Mouse (Mus musculus): ENCODE results near the gene Ifi27l2a. TPM values are rescaled to one million over a fixed set of nuclear protein-coding genes. Genes with fewer than 3 reads are reported as not detected.

Ifi27l2a gene
- polyA plus RNA-seq, 1 experiment from 2014 or later, result 4.9 TPM

DNA sequence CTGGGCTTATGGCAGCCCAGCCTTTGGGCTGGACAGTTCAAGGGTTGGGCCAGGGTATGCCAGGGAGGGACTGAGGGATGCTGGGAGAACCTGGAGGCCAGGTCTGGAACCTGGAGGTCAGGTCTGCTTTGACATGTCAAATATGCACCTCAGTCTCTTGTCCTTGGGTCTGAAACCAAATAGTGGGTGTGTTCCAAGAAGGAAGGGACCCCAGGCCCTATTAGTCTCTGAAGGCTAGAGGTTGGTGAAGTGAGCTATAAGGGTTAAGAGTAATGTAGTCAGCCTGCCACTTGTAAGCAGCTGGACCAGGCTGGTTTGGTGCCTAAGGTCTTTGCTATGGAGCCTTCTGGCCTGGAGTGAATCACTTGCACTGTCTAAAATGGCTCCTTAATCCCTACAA, 8.6 kb downstream of the Ifi27l2a start:
- Histone ChIP-seq H3K4me3 (ENCODE audit: low read depth, low read length) (no peak overlapping the region), H3K4me1 (ENCODE audit: control insufficient read depth, insufficient read depth, low read length) (no peaks in the 10 kb centered on the region), H3K9me3 (replicated peaks; ENCODE audit: control insufficient read depth, low read length) (no peaks in the 10 kb centered on the region), H3K36me3 (ENCODE audit: control insufficient read depth, insufficient read depth, low read length) (no peaks in the 10 kb centered on the region), H3K27me3 (replicated peaks; ENCODE audit: control insufficient read depth, insufficient read depth, low read length) (no peaks in the 10 kb centered on the region), H3K27ac (ENCODE audit: low read depth, low read length) (no peak overlapping the region), H3K9ac (ENCODE audit: low read length) (no peak overlapping the region), H3K4me2 (ENCODE audit: low read length) (no peak overlapping the region)
- no peak for ATAC-seq
- no peak for DNase-seq (ENCODE audit: low spot score)

DNA sequence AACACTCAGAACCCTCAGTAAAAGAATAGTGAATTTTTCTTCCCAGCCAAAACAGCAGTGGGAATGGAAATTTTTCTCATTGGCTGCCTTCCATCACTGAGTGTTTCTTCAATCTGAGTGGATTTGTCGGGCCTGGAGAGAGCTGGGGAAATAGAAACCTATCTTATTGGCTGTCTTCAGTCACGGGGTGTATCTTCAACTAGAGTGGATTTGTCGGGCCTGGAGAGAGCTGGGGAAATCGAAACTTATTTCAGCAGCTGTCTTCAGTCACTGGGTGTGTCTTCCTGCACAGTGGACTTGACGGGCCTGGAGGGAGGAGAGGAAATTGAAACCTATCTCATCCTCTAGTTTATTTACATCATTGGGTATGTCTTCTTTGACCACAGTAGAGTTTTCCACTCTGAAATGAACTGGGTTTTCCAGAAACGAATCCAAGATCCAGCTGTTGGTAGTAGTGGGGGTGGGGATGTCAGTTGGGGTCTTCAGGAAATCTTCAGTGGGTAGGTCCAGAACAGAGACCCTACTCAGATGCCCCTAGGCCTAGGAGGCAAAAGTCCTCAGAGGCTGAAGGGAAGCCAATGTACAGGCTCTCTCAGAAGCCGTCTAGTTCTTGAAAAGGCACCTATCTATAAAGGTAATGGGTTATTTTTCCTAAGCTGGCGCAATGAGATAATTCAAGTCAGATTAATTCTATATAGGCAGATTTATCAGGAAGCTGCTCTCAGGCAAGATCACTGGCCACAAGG, 9.3 kb downstream of the Ifi27l2a start, which contains the start of gene Ifi27:
Gene Ifi27 (plus strand): TSS at position 226 of the 746 bp plus-strand sequence.
- Histone ChIP-seq H3K9ac (ENCODE audit: low read length) (no peak within 1 kb of the TSS), H3K9me3 (replicated peaks; ENCODE audit: control insufficient read depth, low read length) (no peaks in the 10 kb centered on the region), H3K4me3 (ENCODE audit: low read depth, low read length) (no peak within 1 kb of the TSS), H3K4me1 (ENCODE audit: control insufficient read depth, insufficient read depth, low read length) (no peaks in the 10 kb centered on the region), H3K27ac (ENCODE audit: low read depth, low read length) (no peak within 1 kb of the TSS), H3K27me3 (replicated peaks; ENCODE audit: control insufficient read depth, insufficient read depth, low read length) (no peaks in the 10 kb centered on the region), H3K36me3 (ENCODE audit: control insufficient read depth, insufficient read depth, low read length) (no peaks in the 10 kb centered on the region), H3K4me2 (ENCODE audit: low read length) (no peak within 1 kb of the TSS)
- 79% methylated on average over 8 of the region's 8 CpGs for WGBS
- ATAC-seq (no peak), DNase-seq (ENCODE audit: low spot score) (no peak)

DNA sequence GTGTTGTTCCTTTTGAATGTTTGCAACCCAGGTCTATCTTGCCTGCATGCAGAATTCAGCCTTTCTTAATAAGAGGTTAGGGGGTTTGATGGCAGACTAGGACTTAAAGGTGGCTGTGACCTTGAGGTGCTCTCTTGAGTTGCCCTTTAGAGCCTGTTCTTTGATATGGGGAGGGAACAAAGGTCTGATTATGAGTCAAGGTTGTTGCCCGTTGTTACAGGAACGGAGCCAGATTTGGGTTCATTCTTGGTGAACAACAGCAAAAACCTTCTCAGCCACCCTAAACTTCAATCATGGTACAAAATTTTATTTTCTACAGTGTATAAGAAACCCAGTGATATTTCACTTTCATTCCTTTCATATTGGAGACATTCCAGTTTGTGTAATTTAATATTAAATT, 10.1 kb downstream of the Ifi27l2a start:
- Histone ChIP-seq H3K9ac (ENCODE audit: low read length) (no peak overlapping the region), H3K36me3 (ENCODE audit: control insufficient read depth, insufficient read depth, low read length) (no peaks in the 10 kb centered on the region), H3K27ac (ENCODE audit: low read depth, low read length) (no peak overlapping the region), H3K9me3 (replicated peaks; ENCODE audit: control insufficient read depth, low read length) (no peaks in the 10 kb centered on the region), H3K4me1 (ENCODE audit: control insufficient read depth, insufficient read depth, low read length) (no peaks in the 10 kb centered on the region), H3K27me3 (replicated peaks; ENCODE audit: control insufficient read depth, insufficient read depth, low read length) (no peaks in the 10 kb centered on the region), H3K4me2 (ENCODE audit: low read length) (no peak overlapping the region), H3K4me3 (ENCODE audit: low read depth, low read length) (no peak overlapping the region)
- ATAC-seq, result no peak
- DNase-seq (ENCODE audit: low spot score), result no peak
- 87% methylated on average over 2 of the region's 2 CpGs for WGBS

DNA sequence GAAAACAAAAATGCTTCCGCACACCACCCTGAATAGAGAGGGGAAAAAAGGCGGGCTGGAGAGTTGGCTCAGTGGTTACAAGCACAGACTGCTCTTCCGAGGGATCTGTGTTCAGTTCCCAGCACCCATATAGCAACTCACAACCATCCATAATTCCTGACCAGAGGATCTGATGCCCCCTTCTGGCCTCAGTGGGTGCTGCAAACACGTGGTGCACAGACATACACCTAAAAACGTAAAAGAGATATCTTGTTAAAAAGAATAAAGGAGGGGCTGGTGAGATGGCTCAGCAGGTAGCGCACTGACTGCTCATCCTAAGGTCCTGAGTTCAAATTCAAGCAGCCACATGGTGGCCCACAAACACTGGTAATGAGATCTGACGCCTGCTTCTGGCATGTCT, 16.8 kb downstream of the Ifi27l2a start:
- ATAC-seq, result no peak
- WGBS, result 91% methylated on average over 7 of the region's 7 CpGs
- no peak for DNase-seq (ENCODE audit: low spot score)
- Histone ChIP-seq H3K9ac (ENCODE audit: low read length) (no peak overlapping the region), H3K4me3 (ENCODE audit: low read depth, low read length) (no peak overlapping the region), H3K27me3 (replicated peaks; ENCODE audit: control insufficient read depth, insufficient read depth, low read length) (no peaks in the 10 kb centered on the region), H3K4me2 (ENCODE audit: low read length) (no peak overlapping the region), H3K36me3 (ENCODE audit: control insufficient read depth, insufficient read depth, low read length) (peaks cover 16% of the 10 kb centered on the region), H3K27ac (ENCODE audit: low read depth, low read length) (no peak overlapping the region), H3K4me1 (ENCODE audit: control insufficient read depth, insufficient read depth, low read length) (peaks cover 13% of the 10 kb centered on the region), H3K9me3 (replicated peaks; ENCODE audit: control insufficient read depth, low read length) (no peaks in the 10 kb centered on the region)

DNA sequence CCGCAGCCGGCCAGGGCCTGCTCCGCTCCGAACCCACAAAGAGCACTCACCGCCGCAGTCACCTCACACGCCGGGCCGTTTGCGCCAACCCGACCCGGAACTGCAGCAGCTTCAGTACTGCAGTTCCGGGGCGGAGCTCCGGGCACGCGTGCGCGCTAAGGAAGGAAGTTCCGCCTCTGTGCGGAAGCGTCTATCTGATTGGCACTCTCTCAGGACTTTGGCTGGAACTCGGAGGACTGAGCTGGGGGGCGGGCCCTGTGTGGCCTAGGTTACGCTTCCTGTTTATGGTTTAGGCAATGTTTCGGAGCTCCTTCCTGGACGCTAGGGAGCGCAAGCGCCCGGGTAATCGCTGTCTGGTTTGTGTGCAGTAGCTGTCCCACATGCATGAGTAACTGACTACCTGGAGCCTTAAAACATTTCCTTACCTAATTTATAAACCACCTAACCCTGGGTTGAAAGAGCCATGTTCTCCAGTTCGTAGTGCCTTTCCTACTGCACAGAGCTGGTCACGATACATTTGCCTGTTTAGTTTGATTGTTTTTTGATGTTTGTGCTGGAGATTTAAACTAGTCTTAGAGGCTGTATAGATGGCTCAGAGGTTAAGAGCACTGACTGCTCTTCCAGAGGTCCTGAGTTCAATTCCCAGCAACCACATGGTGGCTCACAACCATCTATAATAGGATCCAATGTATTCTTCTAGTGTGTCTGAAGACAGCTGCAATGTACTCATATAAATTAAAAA, 17.6 kb downstream of the Ifi27l2a start, which contains the start of gene Ddx24:
Gene Ddx24 (minus strand): TSS at position 102 of the 742 bp plus-strand sequence.
- Histone ChIP-seq H3K4me3 (ENCODE audit: low read depth, low read length) (peak within 1 kb of the TSS; percentile 79), H3K27me3 (replicated peaks; ENCODE audit: control insufficient read depth, insufficient read depth, low read length) (no peaks in the 10 kb centered on the region), H3K4me1 (ENCODE audit: control insufficient read depth, insufficient read depth, low read length) (peaks cover 18% of the 10 kb centered on the region), H3K36me3 (ENCODE audit: control insufficient read depth, insufficient read depth, low read length) (peaks cover 17% of the 10 kb centered on the region), H3K9ac (ENCODE audit: low read length) (peak within 1 kb of the TSS; percentile 81), H3K4me2 (ENCODE audit: low read length) (peak within 1 kb of the TSS; percentile 86), H3K27ac (ENCODE audit: low read depth, low read length) (no peak within 1 kb of the TSS), H3K9me3 (replicated peaks; ENCODE audit: control insufficient read depth, low read length) (no peaks in the 10 kb centered on the region)
- WGBS, result 2% methylated on average over 33 of the region's 33 CpGs
- ATAC-seq, result peak; percentile 100
- peak; percentile 99 for DNase-seq (ENCODE audit: low spot score)

DNA sequence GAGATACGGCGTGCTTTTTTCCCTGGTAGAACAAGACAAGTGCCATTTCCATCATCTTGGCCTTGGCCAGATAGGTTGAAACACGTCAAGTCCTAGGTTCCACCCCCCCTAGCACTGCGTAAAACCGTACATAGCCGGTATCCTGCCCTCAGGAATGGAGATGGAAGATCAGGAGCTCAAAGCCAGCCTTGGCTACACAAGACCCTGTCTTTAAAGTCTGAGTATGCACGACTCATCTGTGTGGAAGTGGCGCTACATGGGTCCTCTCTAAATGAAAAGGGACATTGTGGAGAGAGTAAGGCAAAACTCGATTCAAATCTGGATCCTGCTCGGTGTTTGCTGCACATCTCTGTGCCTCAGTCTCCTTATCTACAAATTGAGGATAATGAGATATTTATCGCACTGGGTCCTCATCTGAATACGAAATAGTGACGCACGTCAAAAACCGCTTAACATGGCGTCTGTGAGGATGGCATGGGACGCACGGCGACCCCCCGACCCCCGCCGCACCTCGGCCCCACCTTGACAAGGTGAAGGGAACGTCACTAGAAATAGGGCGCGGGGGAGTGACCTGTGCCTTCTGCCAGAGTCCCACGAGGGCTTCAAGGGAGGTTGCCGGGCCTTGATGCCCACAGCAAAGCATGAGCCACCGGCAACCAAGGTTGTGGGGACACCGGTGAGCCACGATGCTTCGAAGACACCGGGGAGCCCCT, 18.3 kb downstream of the Ifi27l2a start:
- Histone ChIP-seq H3K36me3 (ENCODE audit: control insufficient read depth, insufficient read depth, low read length) (peaks cover 17% of the 10 kb centered on the region), H3K9ac (ENCODE audit: low read length) (peak overlapping the region; percentile 81), H3K9me3 (replicated peaks; ENCODE audit: control insufficient read depth, low read length) (no peaks in the 10 kb centered on the region), H3K4me1 (ENCODE audit: control insufficient read depth, insufficient read depth, low read length) (peaks cover 18% of the 10 kb centered on the region), H3K4me2 (ENCODE audit: low read length) (peak overlapping the region; percentile 86), H3K27me3 (replicated peaks; ENCODE audit: control insufficient read depth, insufficient read depth, low read length) (no peaks in the 10 kb centered on the region), H3K4me3 (ENCODE audit: low read depth, low read length) (peak overlapping the region; percentile 79), H3K27ac (ENCODE audit: low read depth, low read length) (no peak overlapping the region)
- 10% methylated on average over 33 of the region's 33 CpGs for WGBS
- DNase-seq (ENCODE audit: low spot score) (no peak), ATAC-seq (no peak)

DNA sequence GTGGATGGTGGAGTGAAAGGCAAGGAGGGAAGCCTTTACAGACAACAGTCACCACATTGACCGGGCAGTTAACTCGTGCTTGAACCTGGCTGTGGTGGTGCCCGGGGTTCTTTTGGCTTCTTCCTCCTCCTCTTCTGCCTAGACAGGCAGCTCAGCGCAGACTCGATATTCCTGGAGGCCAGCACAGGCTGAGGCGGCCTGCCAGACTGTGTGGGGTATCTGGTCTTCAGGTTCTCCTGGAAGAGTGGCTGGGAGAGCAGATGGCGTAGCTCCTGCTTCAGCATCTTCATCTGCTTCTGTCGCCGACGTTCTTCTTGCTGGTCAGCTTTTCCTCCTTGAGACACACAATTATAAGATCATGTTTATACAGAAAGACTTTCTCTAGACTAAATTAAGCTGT, 35.3 kb downstream of the Ifi27l2a start:
- WGBS, result 97% methylated on average over 10 of the region's 10 CpGs
- Histone ChIP-seq H3K9ac (ENCODE audit: low read length) (no peak overlapping the region), H3K4me2 (ENCODE audit: low read length) (no peak overlapping the region), H3K4me3 (ENCODE audit: low read depth, low read length) (no peak overlapping the region), H3K4me1 (ENCODE audit: control insufficient read depth, insufficient read depth, low read length) (no peaks in the 10 kb centered on the region), H3K27me3 (replicated peaks; ENCODE audit: control insufficient read depth, insufficient read depth, low read length) (no peaks in the 10 kb centered on the region), H3K9me3 (replicated peaks; ENCODE audit: control insufficient read depth, low read length) (no peaks in the 10 kb centered on the region), H3K27ac (ENCODE audit: low read depth, low read length) (no peak overlapping the region), H3K36me3 (ENCODE audit: control insufficient read depth, insufficient read depth, low read length) (peaks cover 92% of the 10 kb centered on the region)
- DNase-seq (ENCODE audit: low spot score) (no peak), ATAC-seq (no peak)

DNA sequence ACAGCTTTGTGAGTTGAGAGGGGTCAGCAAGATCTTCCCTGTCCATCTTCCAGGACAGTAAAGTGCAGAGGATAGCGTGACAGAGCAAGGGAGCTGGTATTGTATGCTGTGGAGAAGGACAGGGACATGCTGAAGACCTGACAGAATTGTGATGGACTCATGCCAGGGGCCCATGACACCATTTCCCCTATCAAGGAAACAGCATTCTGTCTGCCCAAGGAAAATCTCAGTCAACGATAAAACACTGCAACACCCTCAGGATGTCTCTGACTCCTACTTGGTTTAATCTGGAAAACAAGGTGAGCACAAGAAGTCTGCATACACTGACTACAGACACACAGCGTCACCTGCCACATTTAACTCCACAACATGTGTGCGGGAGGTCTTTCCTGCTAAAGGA, 35.8 kb downstream of the Ifi27l2a start, which contains the start of gene 9330161L09Rik:
Gene 9330161L09Rik (minus strand): TSS at position 101 of the 400 bp plus-strand sequence.
- DNase-seq (ENCODE audit: low spot score) (no peak), ATAC-seq (no peak)
- Histone ChIP-seq H3K4me1 (ENCODE audit: control insufficient read depth, insufficient read depth, low read length) (no peaks in the 10 kb centered on the region), H3K9me3 (replicated peaks; ENCODE audit: control insufficient read depth, low read length) (no peaks in the 10 kb centered on the region), H3K27me3 (replicated peaks; ENCODE audit: control insufficient read depth, insufficient read depth, low read length) (no peaks in the 10 kb centered on the region), H3K9ac (ENCODE audit: low read length) (no peak within 1 kb of the TSS), H3K27ac (ENCODE audit: low read depth, low read length) (no peak within 1 kb of the TSS), H3K4me3 (ENCODE audit: low read depth, low read length) (no peak within 1 kb of the TSS), H3K4me2 (ENCODE audit: low read length) (no peak within 1 kb of the TSS), H3K36me3 (ENCODE audit: control insufficient read depth, insufficient read depth, low read length) (peaks cover 92% of the 10 kb centered on the region)
- WGBS, result 93% methylated on average over 4 of the region's 4 CpGs
